Mouse (Mus musculus) cerebellum, adult (tissue): Measurements from ENCODE around the gene Rbbp8nl.

Experiments used
- ATAC-seq: cut with Nextera tagmentation; 2 replicates; pipeline ENCODE4 v1.9.2; 2017; ENCODE audit warnings: mild to moderate bottlenecking, moderate library complexity, mixed read lengths; ENCODE audit not compliant: insufficient number of reproducible peaks, low FRiP score, low TSS enrichment

Rbbp8nl gene

GRCm38 (mm10) chr2:180234353-180234752 lies 55.3 kb downstream of the Rbbp8nl start:
- ATAC-seq, result no peak

- no peak for ATAC-seq
These were observed 56.4 kb downstream of the Rbbp8nl start for GRCm38 (mm10) chr2:180233101-180233904.

DNA sequence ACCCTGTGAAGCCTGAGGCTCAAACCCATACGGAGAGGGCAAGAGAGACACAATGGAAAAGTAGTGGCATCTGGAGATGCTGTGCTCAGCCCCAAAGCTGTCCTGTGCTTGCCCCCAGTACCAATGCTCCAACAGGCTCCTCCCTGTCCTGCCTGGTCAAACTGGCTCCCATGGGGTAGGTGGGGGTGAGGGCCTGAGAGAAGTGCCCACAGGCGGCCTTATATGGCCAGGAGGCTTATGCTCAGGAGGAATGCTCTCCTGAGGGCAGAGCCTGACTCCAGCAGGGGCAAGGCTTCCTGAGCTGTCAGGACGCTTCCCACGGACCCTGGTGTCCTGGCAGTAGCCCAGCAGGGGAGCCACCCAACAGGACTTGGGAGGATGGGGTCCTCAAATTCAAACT lies 59.2 kb downstream of the Rbbp8nl start:
- ATAC-seq, result no peak

DNA sequence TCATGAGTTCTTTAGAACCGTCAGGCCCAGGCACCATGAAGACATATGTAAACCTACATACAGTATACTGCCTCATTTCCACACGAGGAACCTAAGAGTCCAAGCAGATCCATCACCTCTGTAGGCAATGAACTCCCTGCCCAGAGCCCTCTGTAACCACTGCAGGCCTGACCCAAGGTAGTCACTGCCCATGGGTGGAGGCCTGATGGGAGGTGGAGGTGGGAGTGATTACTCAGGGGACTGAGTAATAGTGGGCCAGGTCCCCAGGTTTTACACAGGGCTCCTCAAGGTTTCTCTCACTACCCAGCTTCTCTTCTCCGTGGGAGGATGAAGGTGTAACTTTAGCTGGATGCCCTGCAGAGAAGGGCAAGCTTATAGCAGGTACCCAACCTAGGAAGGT lies 60.5 kb downstream of the Rbbp8nl start:
- no peak for ATAC-seq

DNA sequence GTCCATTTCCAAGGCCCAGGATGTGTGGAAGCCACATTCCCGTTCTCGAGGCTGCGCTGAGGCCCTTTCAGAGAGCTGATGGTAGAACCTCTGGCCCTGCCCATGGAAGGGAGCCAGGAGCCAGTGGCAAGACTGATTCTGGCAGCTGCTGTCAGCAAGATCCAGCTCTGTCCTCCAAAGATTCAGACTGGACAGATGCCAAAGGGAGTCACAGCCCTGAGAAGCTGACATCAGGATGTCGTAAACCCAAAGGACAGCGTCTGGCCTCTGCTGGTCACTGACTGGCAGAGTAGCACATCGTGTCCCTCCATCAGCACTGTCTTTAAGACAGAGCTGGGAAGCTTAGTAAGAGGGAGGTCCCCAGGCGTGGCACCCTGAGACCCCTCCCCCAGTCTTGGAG lies 61.1 kb downstream of the Rbbp8nl start:
- no peak for ATAC-seq

DNA sequence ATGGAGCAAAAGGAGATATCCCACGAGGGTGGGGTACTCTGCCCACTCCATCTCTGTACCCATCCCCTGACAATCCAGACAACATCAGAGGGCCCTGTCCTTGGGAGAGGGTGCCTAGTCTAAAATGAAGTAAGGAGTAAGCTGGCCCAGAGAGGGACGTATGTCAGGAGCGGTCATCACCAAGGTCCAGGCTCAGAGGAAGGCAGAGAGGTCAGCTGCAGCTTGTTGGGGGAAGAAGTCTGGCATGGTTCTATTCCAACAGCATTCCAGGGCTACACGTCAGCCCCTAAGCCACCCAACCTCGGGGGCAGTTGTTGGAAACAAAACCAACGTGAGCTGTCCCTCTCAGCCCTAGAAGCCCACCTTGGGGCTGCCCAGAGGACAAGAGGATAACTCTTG lies 61.6 kb downstream of the Rbbp8nl start:
- no peak for ATAC-seq
